ENCODE assay signal across 10 mouse cellular contexts in genomic region chr16:30797973-30798471, GRCm38 (mm10).
DNase-seq lines count a peak whose midpoint lies in the region; ATAC-seq and TF ChIP-seq lines count a peak whose summit lies in the region.
"Had no signal": no experiment of that assay in that cellular context is flagged by ENCODE, and none has a peak within 500 bp of the region (broad histone marks: within the 10 kb centered on the region; RNA-seq: fewer than 3 reads in every experiment).

No protein-coding gene starts in this region.

- H3K27me3 ChIP-seq in kidney, adult 2 months (replicated peaks; ENCODE audit: control insufficient read depth, insufficient read depth, low read length), result no peaks in the 10 kb centered on the region
- H3K27me3 ChIP-seq in limb, embryonic 12.5 days, result no peaks in the 10 kb centered on the region

- peak overlapping the region; percentile 57 for H3K27ac ChIP-seq in kidney, adult 2 months (ENCODE audit: insufficient read depth, low read depth, low read length)
- H3K27ac ChIP-seq in limb, embryonic 12.5 days, result peak overlapping the region; percentile 45; the same call in 1 of the 2 replicates
- H3K27ac ChIP-seq: gastrocnemius, adult 2 months had no signal

- no peak for ATAC-seq in limb, embryonic 12.5 days (ENCODE audit: insufficient number of reproducible peaks, insufficient read depth, low FRiP score, low TSS enrichment, low read depth)
- no peak for ATAC-seq in granulocyte monocyte progenitor cell, adult 5-6 weeks (replicated peaks; ENCODE audit: poor library complexity, severe bottlenecking)

- DNase-seq in cerebellum, postnatal 14 days, result peak; percentile 39 to 52
- no peak for DNase-seq in cerebellum, adult 18-20 months
- DNase-seq in kidney, adult 2 months, result peak; percentile 66
- DNase-seq in kidney, postnatal 25 days, result no peak
- DNase-seq in adipocyte (ENCODE audit: low spot score), result peak; percentile 70
- no peak for DNase-seq in thymus, postnatal 25 days
- DNase-seq: embryo, embryonic 11 days; gastrocnemius, adult 2 months had no signal

- TF ChIP-seq POLR2A in kidney, adult 2 months (IDR thresholded peaks at IDR 0.05; ENCODE audit: low read depth, low read length), result no peak

- H3K36me3 ChIP-seq in kidney, adult 2 months (ENCODE audit: control insufficient read depth, insufficient read depth, low read length), result no peaks in the 10 kb centered on the region
- H3K36me3 ChIP-seq in limb, embryonic 12.5 days, result no peaks in the 10 kb centered on the region

- no peak overlapping the region for H3K4me2 ChIP-seq in limb, embryonic 12.5 days

- H3K9ac ChIP-seq in limb, embryonic 12.5 days (replicated peaks), result no peak overlapping the region

- H3K9me3 ChIP-seq in limb, embryonic 12.5 days, result peaks cover 5% of the 10 kb centered on the region; the same call in 1 of the 2 replicates

- TF ChIP-seq CTCF in kidney, adult 2 months (conservative IDR thresholded peaks at IDR 0.05; ENCODE audit: insufficient read depth, insufficient read length, low read depth, low read length), result no peak

- H3K4me3 ChIP-seq in kidney, adult 2 months (ENCODE audit: insufficient read depth, low read depth, low read length), result no peak overlapping the region
- H3K4me3 ChIP-seq in limb, embryonic 12.5 days (replicated peaks), result no peak overlapping the region
- H3K4me3 ChIP-seq: gastrocnemius, adult 2 months had no signal

- WGBS in kidney, adult 2 months, result 34% methylated on average over 7 of the region's 7 CpGs
- 71% methylated on average over 7 of the region's 7 CpGs for WGBS in limb, embryonic 12.5 days

- H3K4me1 ChIP-seq in kidney, adult 2 months (ENCODE audit: control insufficient read depth, insufficient read depth, low read length), result peaks cover 17% of the 10 kb centered on the region; the same call in 1 of the 2 replicates
- peaks cover 19% of the 10 kb centered on the region for H3K4me1 ChIP-seq in limb, embryonic 12.5 days (replicated peaks)

Comparison
In these comparisons a context has a peak if more than half of its experiments do, and no peak if none do; other contexts are left out.
1. DNase-seq: peak in cerebellum, postnatal 14 days (2 of 2), kidney, adult 2 months (single experiment) and adipocyte (single experiment); none in cerebellum, adult 18-20 months (0 of 2), kidney, postnatal 25 days (0 of 2) and thymus, postnatal 25 days (single experiment).